Mouse (Mus musculus): ENCODE data around the gene Gnrhr.

Gnrhr gene

GRCm38 (mm10) chr5:86197801-86198200, at the start of gene Gnrhr:
TSS of gene Gnrhr (minus strand) at chr5:86197901.
- DNase-seq (ENCODE audit: low read depth, low spot score) = no peak

GRCm38 (mm10) chr5:86246559-86246958, 48.9 kb upstream of the Gnrhr start:
- DNase-seq (ENCODE audit: low read depth, low spot score) = no peak

GRCm38 (mm10) chr5:86244880-86245279, 47.2 kb upstream of the Gnrhr start:
- DNase-seq (ENCODE audit: low read depth, low spot score) = no peak

DNA sequence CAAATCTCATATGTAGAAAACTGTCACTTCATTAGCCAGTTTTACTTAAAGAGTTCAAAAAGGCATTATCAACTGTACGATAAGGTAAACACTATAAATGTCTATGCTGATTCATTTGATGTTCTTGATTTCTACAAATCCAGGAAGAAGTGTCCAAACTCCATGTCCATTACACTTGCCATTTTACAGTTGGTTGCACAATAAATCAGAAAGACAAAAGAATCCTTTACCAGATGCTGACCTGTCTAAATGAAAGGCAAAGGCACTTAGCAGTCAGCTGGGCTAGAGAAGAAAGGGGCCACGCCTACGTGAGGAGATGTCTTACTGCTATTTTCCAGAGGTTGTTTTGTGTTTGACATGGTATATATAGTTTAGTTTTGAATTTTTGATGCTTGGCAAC, 46.6 kb upstream of the Gnrhr start:
- no peak for DNase-seq (ENCODE audit: low read depth, low spot score)

DNA sequence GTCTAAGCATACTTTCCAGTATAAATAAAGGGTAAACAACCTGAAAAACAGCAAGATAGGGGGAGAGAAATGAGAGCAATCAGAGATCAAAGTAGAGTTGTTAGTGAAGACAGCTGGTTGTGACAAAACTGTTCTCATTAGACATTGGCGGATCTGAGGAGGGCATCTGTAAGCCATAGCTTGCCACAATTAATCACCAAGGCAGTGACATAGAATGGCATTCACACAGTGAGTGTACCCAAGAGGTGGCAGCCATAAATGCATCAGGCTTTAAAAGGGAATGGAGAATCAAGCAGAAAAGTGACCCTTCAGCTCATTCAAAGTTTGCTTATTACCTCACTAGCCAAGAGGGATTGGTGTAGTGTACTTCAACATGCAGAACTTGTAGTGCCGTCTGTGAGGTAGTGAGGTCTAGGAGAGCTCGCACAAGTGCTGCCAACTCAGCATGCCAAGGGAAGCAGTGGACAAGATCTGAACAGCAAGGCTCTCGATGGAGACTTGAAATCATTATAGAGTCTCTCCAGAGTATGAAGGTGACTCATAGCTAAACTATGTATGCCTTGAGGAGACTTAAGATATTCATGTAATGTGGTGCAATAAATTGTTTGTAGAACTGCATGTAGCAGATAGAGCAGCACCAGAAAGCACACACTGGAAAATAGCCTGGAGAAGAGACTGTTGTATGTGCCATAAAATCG, 29.6 kb upstream of the Gnrhr start:
- DNase-seq (ENCODE audit: low read depth, low spot score) = no peak

- peak; percentile 13 for DNase-seq (ENCODE audit: low read depth, low spot score)
Measured at GRCm38 (mm10) chr5:86191356-86191755, 6.3 kb downstream of the Gnrhr start.

DNA sequence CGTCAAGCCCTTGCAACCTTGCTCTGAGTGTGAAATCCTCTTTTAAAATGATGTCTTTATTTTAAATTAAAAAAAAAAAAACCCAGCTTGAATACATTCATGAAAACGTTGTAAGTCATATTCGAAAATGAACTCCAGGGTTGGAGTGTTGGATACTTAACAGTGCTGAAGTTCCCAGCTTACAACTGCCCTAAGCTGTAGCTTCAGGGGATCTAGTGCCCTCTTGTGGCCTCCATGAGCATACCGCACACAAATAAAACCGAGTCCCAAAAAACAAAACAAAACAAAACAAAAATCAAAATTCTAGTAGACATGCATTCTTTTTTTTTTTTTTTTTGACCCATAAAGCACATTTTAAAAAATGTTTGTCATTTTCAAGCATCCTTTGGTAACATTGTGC, 6.9 kb downstream of the Gnrhr start:
- DNase-seq (ENCODE audit: low read depth, low spot score) = peak; percentile 21

- DNase-seq (ENCODE audit: low read depth, low spot score) = peak; percentile 10
Measured at GRCm38 (mm10) chr5:86190290-86190689, 7.4 kb downstream of the Gnrhr start.

DNA sequence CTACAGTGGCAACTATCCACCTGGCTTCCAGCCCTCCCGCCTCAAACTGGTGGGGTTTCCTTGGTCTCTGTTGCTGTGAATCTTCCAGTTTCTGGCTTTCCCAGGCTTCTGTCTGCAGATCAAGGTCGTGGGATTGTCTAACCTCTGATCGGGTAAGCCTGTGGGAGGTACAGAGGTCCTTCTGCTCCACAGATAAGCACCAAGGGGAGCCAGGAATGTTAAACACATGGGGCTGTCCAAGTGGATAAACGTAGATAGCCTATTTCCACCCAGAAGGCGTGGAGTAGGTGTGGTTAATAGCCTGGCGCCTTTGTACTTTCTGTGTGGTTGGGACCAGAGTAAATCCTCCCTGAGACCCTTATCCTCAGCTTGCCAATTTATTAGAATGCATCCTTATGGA, 10.3 kb downstream of the Gnrhr start:
- no peak for DNase-seq (ENCODE audit: low read depth, low spot score)

DNA sequence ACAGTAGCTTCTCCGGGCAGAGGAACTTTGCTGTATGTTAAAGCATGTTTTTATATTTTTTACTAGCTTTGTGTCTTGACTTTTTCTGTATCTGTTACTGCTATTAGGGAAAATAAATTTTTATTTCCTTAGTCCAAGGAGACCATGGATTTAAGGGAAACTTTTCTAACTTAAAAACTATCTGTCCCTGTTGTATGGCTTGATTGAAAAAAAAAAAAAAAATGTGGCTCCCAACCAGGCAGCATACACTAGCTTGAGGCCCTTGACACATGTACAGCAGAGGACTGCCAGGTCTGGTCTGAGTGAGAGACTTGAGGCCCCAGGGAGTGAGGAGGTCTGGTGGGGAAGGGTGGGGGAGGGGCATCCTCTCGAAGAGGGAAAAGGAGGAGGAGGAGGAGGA, 23.9 kb downstream of the Gnrhr start:
- DNase-seq (ENCODE audit: low read depth, low spot score) = no peak

DNA sequence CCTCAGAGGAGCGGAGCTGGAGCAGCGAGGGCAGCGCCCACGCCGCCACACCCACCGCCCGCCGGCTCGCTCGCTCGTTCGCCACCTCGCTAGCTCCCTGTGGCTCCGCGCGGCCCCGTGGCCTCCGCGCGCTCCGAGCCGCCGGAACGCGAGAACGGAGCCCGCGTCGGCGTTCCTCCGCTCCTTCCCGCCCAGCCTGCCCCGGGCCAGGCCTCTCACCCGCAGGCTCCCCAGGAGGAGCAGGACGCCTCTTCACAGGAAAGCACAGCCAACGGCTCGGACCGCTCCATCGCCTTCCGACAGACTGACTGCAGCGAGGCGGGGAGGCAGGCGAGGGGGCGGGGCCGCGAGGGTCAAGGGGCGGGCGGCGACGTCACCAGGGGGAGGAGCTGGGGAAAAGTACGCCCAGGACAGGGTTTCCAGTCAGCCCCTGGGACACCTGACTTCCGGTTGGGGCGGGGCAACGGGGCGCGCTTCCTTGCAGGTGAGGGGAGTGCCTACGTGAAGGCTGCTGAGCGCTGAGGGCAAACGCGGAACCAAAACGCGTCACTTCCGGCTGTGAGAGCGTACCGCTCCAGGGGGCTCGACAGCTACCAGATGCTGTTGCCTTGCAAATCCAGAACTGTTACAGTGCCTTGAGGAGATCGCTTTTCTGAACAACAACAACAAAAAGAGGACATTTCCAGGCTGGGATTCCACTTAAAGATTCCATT, 25.1 kb downstream of the Gnrhr start, which contains the start of gene Uba6:
Gene Uba6, minus strand, starts transcription at position 355 of the 713 bp plus-strand sequence.
- DNase-seq (ENCODE audit: low read depth, low spot score) = peak; percentile 95

GRCm38 (mm10) chr5:86172088-86172448, 25.6 kb downstream of the Gnrhr start:
- DNase-seq (ENCODE audit: low read depth, low spot score) = no peak

Data from skeletal muscle tissue, adult 2 months (tissue).